Mouse (Mus musculus): Measurements from ENCODE around the gene Abcg8. TPM values are rescaled to one million over a fixed set of nuclear protein-coding genes. Genes with fewer than 3 reads are reported as not detected.

The Abcg8 gene
- polyA plus RNA-seq, 1 experiment: 0.05 TPM

DNA sequence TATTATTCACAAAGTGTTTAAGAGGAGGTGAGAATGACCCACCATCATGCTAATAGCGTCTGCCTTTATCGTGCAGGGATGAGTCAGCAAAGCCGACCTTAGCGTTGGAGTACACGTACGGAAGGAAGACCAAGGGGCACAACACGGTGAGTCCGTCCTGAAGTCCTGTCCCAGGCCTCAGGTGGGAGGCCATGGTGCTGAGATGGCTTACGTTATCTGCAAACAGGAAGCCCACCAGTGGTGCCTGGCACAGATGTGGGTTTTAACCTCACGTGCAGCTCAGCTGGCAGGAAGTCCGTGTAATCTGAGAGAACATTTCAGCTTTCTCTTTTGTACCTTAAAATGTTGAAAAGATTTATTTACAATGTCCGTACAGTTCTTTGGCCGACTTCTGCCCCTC lies 42.7 kb upstream of the Abcg8 start:
- Histone ChIP-seq H3K4me3 (no peak overlapping the region), H3K27me3 (ENCODE audit: control insufficient read depth, insufficient read depth, insufficient read length) (no peaks in the 10 kb centered on the region)
- TF ChIP-seq USF1 (IDR thresholded peaks at IDR 0.05; ENCODE audit: low read depth): no peak
- TF ChIP-seq MYOG (IDR thresholded peaks at IDR 0.05; ENCODE audit: control insufficient read depth in 1 of 3, insufficient read depth in 1 of 3, insufficient read length in 2 of 3, low read depth in 2 of 3): no peak
- TF ChIP-seq SRF (IDR thresholded peaks at IDR 0.05; ENCODE audit: control insufficient read depth, insufficient read length, low read depth): no peak
- no peak for TF ChIP-seq MAX (IDR thresholded peaks at IDR 0.05; ENCODE audit: low read depth)
- no peak for TF ChIP-seq POLR2AphosphoS2 (IDR thresholded peaks at IDR 0.05; ENCODE audit: insufficient read length, low read depth)
- TF ChIP-seq TCF12 (IDR thresholded peaks at IDR 0.05; ENCODE audit: insufficient read depth, poor library complexity, severe bottlenecking): no peak
- no peak for TF ChIP-seq TCF3 (IDR thresholded peaks at IDR 0.05; ENCODE audit: insufficient read length, low read depth)
- no peak for TF ChIP-seq CEBPB (IDR thresholded peaks at IDR 0.05; ENCODE audit: insufficient read depth, poor library complexity, severe bottlenecking)
- TF ChIP-seq POLR2A (IDR thresholded peaks at IDR 0.05; ENCODE audit: insufficient read length, low read depth): no peak
- TF ChIP-seq E2F4 (IDR thresholded peaks at IDR 0.05; ENCODE audit: insufficient read depth): no peak
- TF ChIP-seq REST (IDR thresholded peaks at IDR 0.05; ENCODE audit: insufficient read depth, insufficient read length): no peak

DNA sequence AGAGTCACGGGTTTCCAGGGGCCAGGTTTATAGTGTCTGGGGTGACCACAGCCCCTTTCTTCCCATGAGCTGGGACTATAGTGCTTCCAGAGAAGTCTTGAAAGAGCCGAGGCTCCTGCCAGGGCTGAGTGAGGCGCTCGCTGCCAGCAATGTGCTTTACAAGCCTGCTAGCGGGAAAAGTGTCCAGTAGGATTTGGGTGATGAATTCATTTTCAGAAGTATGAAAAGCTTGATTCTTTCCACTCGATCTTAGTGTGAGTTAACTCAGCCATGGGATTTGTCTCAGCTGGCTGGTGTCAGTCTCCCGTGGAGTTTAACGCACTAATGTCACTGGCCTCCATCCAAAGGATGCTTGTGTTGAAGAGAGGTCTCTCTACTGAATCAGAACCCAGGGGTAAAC lies 39.8 kb upstream of the Abcg8 start:
- Histone ChIP-seq H3K27me3 (ENCODE audit: control insufficient read depth, insufficient read depth, insufficient read length) (no peaks in the 10 kb centered on the region), H3K4me3 (no peak overlapping the region), H3K36me3 (ENCODE audit: control insufficient read depth, insufficient read depth) (no peaks in the 10 kb centered on the region), H3K79me2 (ENCODE audit: control insufficient read depth, insufficient read depth) (no peaks in the 10 kb centered on the region), H3ac (ENCODE audit: control insufficient read depth, insufficient read length) (no peak overlapping the region), H3K4me2 (ENCODE audit: low read depth) (no peak overlapping the region)
- TF ChIP-seq REST (IDR thresholded peaks at IDR 0.05; ENCODE audit: insufficient read depth, insufficient read length) (no peak), TCF12 (IDR thresholded peaks at IDR 0.05; ENCODE audit: insufficient read depth, poor library complexity, severe bottlenecking) (no peak), MYOG (IDR thresholded peaks at IDR 0.05; ENCODE audit: control insufficient read depth in 1 of 3, insufficient read depth in 1 of 3, insufficient read length in 2 of 3, low read depth in 2 of 3) (no peak), POLR2AphosphoS2 (IDR thresholded peaks at IDR 0.05; ENCODE audit: insufficient read length, low read depth) (no peak), TCF3 (IDR thresholded peaks at IDR 0.05; ENCODE audit: insufficient read length, low read depth) (no peak), USF1 (IDR thresholded peaks at IDR 0.05; ENCODE audit: low read depth) (no peak), MYOD1 (IDR thresholded peaks at IDR 0.05; ENCODE audit: control insufficient read depth in 1 of 3, insufficient read length in 2 of 3, low read depth in 2 of 3) (peak in 2 of 3 experiments; percentile 1 to 12)

More for the DNA sequence above, 42.7 kb upstream of the Abcg8 start:
- Histone ChIP-seq H3K36me3 (ENCODE audit: control insufficient read depth, insufficient read depth) (no peaks in the 10 kb centered on the region), H3K4me2 (ENCODE audit: low read depth) (no peak overlapping the region), H3K79me2 (ENCODE audit: control insufficient read depth, insufficient read depth) (no peaks in the 10 kb centered on the region), H3ac (ENCODE audit: control insufficient read depth, insufficient read length) (no peak overlapping the region)

DNA sequence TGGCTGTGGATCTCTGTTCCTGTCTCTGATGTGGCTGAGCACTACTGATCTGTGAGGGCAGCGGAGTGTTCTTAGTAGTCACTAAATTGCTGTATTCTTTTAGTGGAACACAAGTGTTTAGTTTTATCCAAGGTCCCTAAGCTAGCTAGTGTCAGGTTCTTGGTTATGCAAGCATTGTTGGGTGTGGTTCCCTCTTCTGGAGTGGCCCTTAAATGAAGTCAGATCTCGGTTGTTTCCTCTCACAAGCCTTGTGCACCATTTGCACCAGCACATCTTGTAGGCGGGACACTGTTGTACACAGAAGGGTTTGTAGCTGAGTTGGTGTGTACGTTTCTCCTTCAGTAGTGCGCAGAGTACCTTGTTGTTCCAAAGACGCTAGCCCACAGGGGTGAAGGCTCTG lies 38.1 kb upstream of the Abcg8 start:
- no peaks in the 10 kb centered on the region for H3K79me2 ChIP-seq (ENCODE audit: control insufficient read depth, insufficient read depth)
- H3K36me3 ChIP-seq (ENCODE audit: control insufficient read depth, insufficient read depth): no peaks in the 10 kb centered on the region
- TF ChIP-seq E2F4 (IDR thresholded peaks at IDR 0.05; ENCODE audit: insufficient read depth) (no peak), MYOD1 (IDR thresholded peaks at IDR 0.05; ENCODE audit: control insufficient read depth in 1 of 3, insufficient read length in 2 of 3, low read depth in 2 of 3) (no peak), MAX (IDR thresholded peaks at IDR 0.05; ENCODE audit: low read depth) (no peak), CEBPB (IDR thresholded peaks at IDR 0.05; ENCODE audit: insufficient read depth, poor library complexity, severe bottlenecking) (no peak)
- no peak overlapping the region for H3ac ChIP-seq (ENCODE audit: control insufficient read depth, insufficient read length)
- no peaks in the 10 kb centered on the region for H3K27me3 ChIP-seq (ENCODE audit: control insufficient read depth, insufficient read depth, insufficient read length)
- H3K4me2 ChIP-seq (ENCODE audit: low read depth): no peak overlapping the region
- no peak overlapping the region for H3K4me3 ChIP-seq

DNA sequence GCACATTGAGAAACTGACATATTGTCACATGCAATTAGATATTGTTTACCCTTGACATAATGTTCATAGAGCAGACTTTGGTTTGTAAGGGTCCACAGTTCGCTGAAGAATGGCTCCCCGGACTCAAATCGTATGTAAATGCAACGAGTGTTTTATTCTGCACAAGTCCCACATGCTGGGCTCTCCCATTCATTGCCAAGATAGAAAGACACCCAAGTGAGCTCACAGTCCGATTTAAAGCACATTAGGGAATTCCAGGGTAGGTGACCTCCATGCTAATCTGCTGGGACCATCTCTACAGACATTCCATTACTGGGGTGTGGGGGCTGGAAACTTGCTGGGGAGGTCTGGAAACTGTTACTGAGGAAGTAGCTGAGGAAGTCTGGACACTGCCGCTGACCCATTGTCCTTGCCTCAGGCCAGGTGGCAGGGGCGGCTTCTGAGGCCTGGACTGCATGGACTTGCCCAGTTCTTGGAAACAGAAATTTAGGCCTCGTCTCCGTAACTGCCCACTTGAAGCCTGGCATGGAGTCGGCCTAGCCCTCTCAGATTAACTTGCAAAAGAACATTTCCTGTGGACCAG lies 36.2 kb upstream of the Abcg8 start:
- TF ChIP-seq E2F4 (IDR thresholded peaks at IDR 0.05; ENCODE audit: insufficient read depth) (no peak), SRF (IDR thresholded peaks at IDR 0.05; ENCODE audit: control insufficient read depth, insufficient read length, low read depth) (no peak), POLR2AphosphoS2 (IDR thresholded peaks at IDR 0.05; ENCODE audit: insufficient read length, low read depth) (no peak), MYOD1 (IDR thresholded peaks at IDR 0.05; ENCODE audit: control insufficient read depth in 1 of 3, insufficient read length in 2 of 3, low read depth in 2 of 3) (no peak), POLR2A (IDR thresholded peaks at IDR 0.05; ENCODE audit: insufficient read length, low read depth) (no peak), TCF12 (IDR thresholded peaks at IDR 0.05; ENCODE audit: insufficient read depth, poor library complexity, severe bottlenecking) (no peak), TCF3 (IDR thresholded peaks at IDR 0.05; ENCODE audit: insufficient read length, low read depth) (no peak), USF1 (IDR thresholded peaks at IDR 0.05; ENCODE audit: low read depth) (no peak), MAX (IDR thresholded peaks at IDR 0.05; ENCODE audit: low read depth) (no peak), MYOG (IDR thresholded peaks at IDR 0.05; ENCODE audit: control insufficient read depth in 1 of 3, insufficient read depth in 1 of 3, insufficient read length in 2 of 3, low read depth in 2 of 3) (no peak), REST (IDR thresholded peaks at IDR 0.05; ENCODE audit: insufficient read depth, insufficient read length) (no peak), CEBPB (IDR thresholded peaks at IDR 0.05; ENCODE audit: insufficient read depth, poor library complexity, severe bottlenecking) (no peak)
- H3ac ChIP-seq (ENCODE audit: control insufficient read depth, insufficient read length): no peak overlapping the region
- no peak overlapping the region for H3K4me2 ChIP-seq (ENCODE audit: low read depth)
- no peaks in the 10 kb centered on the region for H3K27me3 ChIP-seq (ENCODE audit: control insufficient read depth, insufficient read depth, insufficient read length)
- H3K79me2 ChIP-seq (ENCODE audit: control insufficient read depth, insufficient read depth): no peaks in the 10 kb centered on the region
- H3K4me3 ChIP-seq: no peak overlapping the region
- no peaks in the 10 kb centered on the region for H3K36me3 ChIP-seq (ENCODE audit: control insufficient read depth, insufficient read depth)

DNA sequence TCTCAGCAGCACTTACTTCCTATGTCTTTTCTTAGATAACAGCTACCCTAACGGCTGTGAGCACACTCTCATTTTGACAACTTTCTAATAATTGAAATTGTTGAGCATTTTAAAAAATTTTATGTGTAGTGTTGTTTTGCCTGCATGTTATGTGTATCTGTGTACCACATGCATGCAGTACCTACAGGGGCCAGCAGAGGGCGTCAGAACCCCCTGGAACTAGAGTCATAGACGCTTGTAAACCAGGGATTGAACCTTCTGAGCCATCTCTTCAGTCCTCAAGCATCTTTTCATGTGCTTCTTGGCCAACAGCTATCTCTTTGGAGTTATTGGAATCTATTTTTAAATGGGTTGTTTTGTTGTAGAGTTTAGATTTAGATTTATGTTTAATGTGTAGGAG lies 34.2 kb upstream of the Abcg8 start:
- Histone ChIP-seq H3K79me2 (ENCODE audit: control insufficient read depth, insufficient read depth) (no peaks in the 10 kb centered on the region), H3K36me3 (ENCODE audit: control insufficient read depth, insufficient read depth) (no peaks in the 10 kb centered on the region), H3ac (ENCODE audit: control insufficient read depth, insufficient read length) (no peak overlapping the region), H3K4me3 (no peak overlapping the region), H3K27me3 (ENCODE audit: control insufficient read depth, insufficient read depth, insufficient read length) (no peaks in the 10 kb centered on the region), H3K4me2 (ENCODE audit: low read depth) (no peak overlapping the region)
- TF ChIP-seq REST (IDR thresholded peaks at IDR 0.05; ENCODE audit: insufficient read depth, insufficient read length) (no peak), POLR2AphosphoS2 (IDR thresholded peaks at IDR 0.05; ENCODE audit: insufficient read length, low read depth) (no peak), SRF (IDR thresholded peaks at IDR 0.05; ENCODE audit: control insufficient read depth, insufficient read length, low read depth) (no peak), TCF3 (IDR thresholded peaks at IDR 0.05; ENCODE audit: insufficient read length, low read depth) (no peak), MAX (IDR thresholded peaks at IDR 0.05; ENCODE audit: low read depth) (no peak), MYOG (IDR thresholded peaks at IDR 0.05; ENCODE audit: control insufficient read depth in 1 of 3, insufficient read depth in 1 of 3, insufficient read length in 2 of 3, low read depth in 2 of 3) (no peak), USF1 (IDR thresholded peaks at IDR 0.05; ENCODE audit: low read depth) (no peak), CEBPB (IDR thresholded peaks at IDR 0.05; ENCODE audit: insufficient read depth, poor library complexity, severe bottlenecking) (no peak), E2F4 (IDR thresholded peaks at IDR 0.05; ENCODE audit: insufficient read depth) (no peak), TCF12 (IDR thresholded peaks at IDR 0.05; ENCODE audit: insufficient read depth, poor library complexity, severe bottlenecking) (no peak), MYOD1 (IDR thresholded peaks at IDR 0.05; ENCODE audit: control insufficient read depth in 1 of 3, insufficient read length in 2 of 3, low read depth in 2 of 3) (no peak), POLR2A (IDR thresholded peaks at IDR 0.05; ENCODE audit: insufficient read length, low read depth) (no peak)

All from myocyte (in vitro differentiated cells).